Mouse (Mus musculus) liver, embryonic 11.5 days (tissue): ENCODE results near the gene Eaf2. TPM values are rescaled to one million over a fixed set of nuclear protein-coding genes. Genes with fewer than 3 reads are reported as not detected.
"Not testable (repeated sequence)": the region's sequence is repeated elsewhere in the genome, so short reads cannot be mapped to it uniquely, and the experiment has no call there.

Source experiments
- ATAC-seq: fragments of 200-750 bp; cut with Nextera tagmentation; replicated peaks from 2 replicates; pipeline ENCODE4 v1.8.0; 2017; ENCODE audit warnings: moderate number of reproducible peaks, mild to moderate bottlenecking, moderate TSS enrichment, moderate library complexity; ENCODE audit not compliant: low FRiP score
- DNase-seq: peaks from one replicate; pipeline ENCODE4 v3.0.0-alpha.2; 2017; ENCODE audit warnings: low spot score
- H3K27ac ChIP-seq: fragments of 300-500 bp; sonication (generic); 2 replicates; pipeline ENCODE4 v1.5.1; 2014; ENCODE audit warnings: mild to moderate bottlenecking, low read depth, low read length, control low read depth
- H3K27me3 ChIP-seq: fragments of 300-500 bp; sonication (generic); replicated peaks from 2 replicates; pipeline ENCODE4 v1.6.1; 2014; ENCODE audit warnings: low read length, mixed read lengths; ENCODE audit not compliant: control insufficient read depth, insufficient read depth
- H3K36me3 ChIP-seq: fragments of 300-500 bp; sonication (generic); 2 replicates; pipeline ENCODE4 v1.6.1; 2014; ENCODE audit warnings: mild to moderate bottlenecking, low read length, moderate library complexity, mixed read lengths; ENCODE audit not compliant: control insufficient read depth, insufficient read depth
- H3K4me1 ChIP-seq: fragments of 300-500 bp; sonication (generic); replicated peaks from 2 replicates; pipeline ENCODE4 v1.6.1; 2014; ENCODE audit warnings: low read length, mixed read lengths; ENCODE audit not compliant: control insufficient read depth, insufficient read depth
- H3K4me2 ChIP-seq: fragments of 300-500 bp; sonication (generic); 2 replicates; pipeline ENCODE4 v1.6.1; 2014; ENCODE audit warnings: mild to moderate bottlenecking, control low read depth, moderate library complexity
- H3K4me3 ChIP-seq: fragments of 300-500 bp; sonication (generic); 2 replicates; pipeline ENCODE4 v1.5.1; 2014; ENCODE audit warnings: low read depth, low read length, control low read depth
- H3K9ac ChIP-seq: fragments of 300-500 bp; sonication (generic); 2 replicates; pipeline ENCODE4 v1.6.1; 2014; ENCODE audit warnings: low read depth, low read length, control low read depth
- H3K9me3 ChIP-seq: fragments of 300-500 bp; sonication (generic); 2 replicates; pipeline ENCODE4 v1.6.1; 2016; ENCODE audit warnings: low read length, inconsistent platforms, mixed read lengths; ENCODE audit not compliant: control insufficient read depth
- WGBS: fragments of 180-500 bp; shearing (Covaris S2); extraction: QIAGEN DNeasy Blood & Tissue Kit; methylation state at CpG from one replicate; pipeline ENCODE4 v1.1.7; 2014; 5-methylcytosine and 5-hydroxymethylcytosine counted together
- polyA plus RNA-seq: library from polyadenylated mRNA; unstranded; fragments of >200 nt; fragmentation: Nextera tagmentation; extraction: Ambion mirVana; gene quantifications from 2 replicates; pipeline ENCODE4 v1.2.1, GENCODE M21; 2014

The Eaf2 gene
- polyA plus RNA-seq, 1 experiment from 2014 or later: 0.71 TPM

GRCm38 (mm10) chr16:36877316-36877715, 2.5 kb upstream of the Eaf2 start:
- Histone ChIP-seq H3K4me1 (peaks cover 10% of the 10 kb centered on the region), H3K9ac (no peak overlapping the region), H3K4me3 (no peak overlapping the region), H3K27me3 (no peaks in the 10 kb centered on the region), H3K4me2 (no peak overlapping the region), H3K9me3 (no peaks in the 10 kb centered on the region), H3K27ac (no peak overlapping the region), H3K36me3 (no peaks in the 10 kb centered on the region; the same call in 1 of the 2 replicates)
- ATAC-seq: no peak
- 76% methylated on average over 5 of the region's 5 CpGs for WGBS
- DNase-seq: no peak

GRCm38 (mm10) chr16:36875276-36875851, 561 bp upstream of the Eaf2 start:
- H3K27me3 ChIP-seq: no peaks in the 10 kb centered on the region
- H3K9ac ChIP-seq: peak overlapping the region; percentile 82
- H3K9me3 ChIP-seq: no peaks in the 10 kb centered on the region
- H3K36me3 ChIP-seq: peaks cover 4% of the 10 kb centered on the region; the same call in 1 of the 2 replicates
- peak overlapping the region; percentile 74 for H3K27ac ChIP-seq
- peak; percentile 76 for ATAC-seq
- under 1% methylated on average over 47 of the region's 48 CpGs for WGBS
- peak overlapping the region; percentile 95 for H3K4me3 ChIP-seq
- H3K4me1 ChIP-seq: peaks cover 10% of the 10 kb centered on the region
- H3K4me2 ChIP-seq: peak overlapping the region; percentile 78
- DNase-seq: no peak

GRCm38 (mm10) chr16:36869442-36869841, 5.4 kb downstream of the Eaf2 start:
- Histone ChIP-seq H3K9me3 (no peaks in the 10 kb centered on the region), H3K27me3 (no peaks in the 10 kb centered on the region), H3K9ac (no peak overlapping the region), H3K36me3 (peaks cover 4% of the 10 kb centered on the region; the same call in 1 of the 2 replicates), H3K4me1 (peaks cover 6% of the 10 kb centered on the region), H3K27ac (no peak overlapping the region), H3K4me3 (no peak overlapping the region), H3K4me2 (no peak overlapping the region)
- ATAC-seq (no peak), DNase-seq (no peak)
- WGBS: 87% methylated on average over 2 of the region's 2 CpGs

GRCm38 (mm10) chr16:36863585-36863984, 11.2 kb downstream of the Eaf2 start:
- 87% methylated on average over 3 of the region's 3 CpGs for WGBS
- H3K9me3 ChIP-seq: no peaks in the 10 kb centered on the region
- no peaks in the 10 kb centered on the region for H3K4me1 ChIP-seq
- no peak overlapping the region for H3K27ac ChIP-seq
- no peaks in the 10 kb centered on the region for H3K27me3 ChIP-seq
- H3K4me3 ChIP-seq: no peak overlapping the region
- no peak for DNase-seq
- ATAC-seq: no peak
- no peak overlapping the region for H3K9ac ChIP-seq
- no peaks in the 10 kb centered on the region for H3K36me3 ChIP-seq
- H3K4me2 ChIP-seq: no peak overlapping the region

GRCm38 (mm10) chr16:36851202-36851601, 23.6 kb downstream of the Eaf2 start:
- no peak for DNase-seq
- no peaks in the 10 kb centered on the region for H3K27me3 ChIP-seq
- WGBS: 82% methylated on average over 3 of the region's 3 CpGs
- H3K4me2 ChIP-seq: no peak overlapping the region
- H3K4me1 ChIP-seq: no peaks in the 10 kb centered on the region
- H3K9ac ChIP-seq: no peak overlapping the region
- no peak overlapping the region for H3K27ac ChIP-seq
- H3K9me3 ChIP-seq: no peaks in the 10 kb centered on the region
- no peak for ATAC-seq
- peaks cover 8% of the 10 kb centered on the region; the same call in 1 of the 2 replicates for H3K36me3 ChIP-seq
- H3K4me3 ChIP-seq: no peak overlapping the region

GRCm38 (mm10) chr16:36846894-36847293, 27.9 kb downstream of the Eaf2 start:
- not testable (repeated sequence) for H3K4me2 ChIP-seq, ATAC-seq, H3K36me3 ChIP-seq

GRCm38 (mm10) chr16:36828820-36829219, 46.0 kb downstream of the Eaf2 start:
- peak; percentile 5; the same call in 1 of the 2 replicates for ATAC-seq
- WGBS: 10% methylated on average over 11 of the region's 11 CpGs
- Histone ChIP-seq H3K9ac (peak overlapping the region; percentile 86), H3K4me1 (peaks cover 3% of the 10 kb centered on the region; the same call in 1 of the 2 replicates), H3K4me3 (peak overlapping the region; percentile 90), H3K36me3 (no peaks in the 10 kb centered on the region), H3K27me3 (peaks cover 3% of the 10 kb centered on the region; the same call in 1 of the 2 replicates), H3K27ac (no peak overlapping the region), H3K9me3 (no peaks in the 10 kb centered on the region), H3K4me2 (peak overlapping the region; percentile 96)
- DNase-seq: no peak

More at GRCm38 (mm10) chr16:36846894-36847293, 27.9 kb downstream of the Eaf2 start:
- not testable (repeated sequence) for H3K4me1 ChIP-seq, H3K27ac ChIP-seq, H3K4me3 ChIP-seq, H3K9me3 ChIP-seq, H3K9ac ChIP-seq, H3K27me3 ChIP-seq, DNase-seq
- WGBS: 74% methylated on average over 1 of the region's 1 CpGs

- peak; percentile 99 for ATAC-seq
- no peaks in the 10 kb centered on the region for H3K36me3 ChIP-seq
These were observed 46.6 kb downstream of the Eaf2 start, which contains the start of gene Iqcb1 for GRCm38 (mm10) chr16:36828054-36828786. Gene Iqcb1, plus strand, starts transcription at chr16:36828385.

More at GRCm38 (mm10) chr16:36828054-36828786, 46.6 kb downstream of the Eaf2 start, which contains the start of gene Iqcb1:
- peaks cover 3% of the 10 kb centered on the region; the same call in 1 of the 2 replicates for H3K4me1 ChIP-seq
- H3K27ac ChIP-seq: no peak within 1 kb of the TSS
- H3K4me2 ChIP-seq: peak within 1 kb of the TSS; percentile 96
- H3K4me3 ChIP-seq: peak within 1 kb of the TSS; percentile 90
- DNase-seq: peak; percentile 86
- WGBS: under 1% methylated on average over 64 of the region's 64 CpGs
- no peaks in the 10 kb centered on the region for H3K9me3 ChIP-seq
- H3K27me3 ChIP-seq: peaks cover 3% of the 10 kb centered on the region; the same call in 1 of the 2 replicates
- peak within 1 kb of the TSS; percentile 86 for H3K9ac ChIP-seq
